Comparison of ENCODE assay signal across 14 mouse cellular contexts in the genomic region with DNA sequence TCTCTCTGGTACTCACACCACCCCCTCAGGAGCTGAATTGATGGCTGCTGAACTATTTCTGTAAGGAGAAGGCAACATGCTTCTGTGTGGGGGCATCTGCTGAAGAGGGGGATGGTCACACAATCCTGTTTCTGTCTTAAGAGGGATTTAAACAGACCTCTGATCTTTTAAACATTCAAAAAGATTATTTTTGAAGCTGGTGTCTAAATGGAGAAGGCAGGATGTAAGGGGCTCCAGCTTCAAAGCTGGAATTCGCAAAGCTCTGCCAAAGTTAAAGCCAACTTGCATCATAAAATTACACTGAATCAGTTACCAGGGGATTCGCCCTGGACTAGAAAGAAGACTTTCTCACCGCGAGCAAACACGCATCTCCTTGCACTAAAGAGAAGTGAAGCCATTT.
DNase-seq lines count a peak whose midpoint lies in the region; ATAC-seq and TF ChIP-seq lines count a peak whose summit lies in the region.
"Had no signal": no experiment of that assay in that cellular context is flagged by ENCODE, and none has a peak within 500 bp of the region (broad histone marks: within the 10 kb centered on the region; RNA-seq: fewer than 3 reads in every experiment).

No protein-coding gene starts in this region.

- peak; percentile 8 for DNase-seq in layer of hippocampus, adult 9-10 months (ENCODE audit: low spot score)
- DNase-seq in layer of hippocampus, adult 8-10 months (ENCODE audit: low spot score in 2 of 2) = no peak
- peak; percentile 60 for DNase-seq in right cerebral cortex, adult 18-20 months
- DNase-seq in right cerebral cortex, postnatal 4 days = no peak
- DNase-seq in left cerebral cortex, adult 2 months (ENCODE audit: extremely low spot score in 1 of 2, low spot score in 2 of 2) = peak in 1 of 2 experiments; percentile 28
- DNase-seq in cerebellum, postnatal 25 days = no peak
- no peak for DNase-seq in heart, postnatal 25 days (ENCODE audit: low spot score)
- DNase-seq: adrenal gland, postnatal 14 days; gastrocnemius, postnatal 36 days; liver; spleen, adult 18-20 months had no signal

- no peak for TF ChIP-seq CTCF in left cerebral cortex, adult 2 months (IDR thresholded peaks at IDR 0.05)

- H3K9me3 ChIP-seq in stomach, embryonic 16.5 days (replicated peaks; ENCODE audit: control insufficient read depth, low read length) = no peaks in the 10 kb centered on the region
- H3K9me3 ChIP-seq: forebrain, embryonic 15.5 days had no signal

- H3K4me3 ChIP-seq in left cerebral cortex, adult 2 months = no peak overlapping the region
- no peak overlapping the region for H3K4me3 ChIP-seq in stomach, embryonic 16.5 days (replicated peaks; ENCODE audit: low read length)
- H3K4me3 ChIP-seq: forebrain, embryonic 15.5 days had no signal

- no peaks in the 10 kb centered on the region for H3K27me3 ChIP-seq in stomach, embryonic 16.5 days (ENCODE audit: control insufficient read depth, insufficient read depth, low read length)
- H3K27me3 ChIP-seq: forebrain, embryonic 15.5 days had no signal

- H3K36me3 ChIP-seq in stomach, embryonic 16.5 days (ENCODE audit: control insufficient read depth, insufficient read depth, low read length) = no peaks in the 10 kb centered on the region
- H3K36me3 ChIP-seq: forebrain, embryonic 15.5 days had no signal

- H3K27ac ChIP-seq in left cerebral cortex, adult 2 months = peak overlapping the region; percentile 15; the same call in 1 of the 2 replicates
- H3K27ac ChIP-seq in stomach, embryonic 16.5 days (ENCODE audit: low read length) = no peak overlapping the region
- H3K27ac ChIP-seq: forebrain, embryonic 15.5 days had no signal

- ATAC-seq in stomach, embryonic 16.5 days (ENCODE audit: insufficient read depth, low FRiP score) = peak; percentile 56; the same call in 1 of the 2 replicates
- ATAC-seq: forebrain, embryonic 15.5 days; lung, postnatal 0 days had no signal

- H3K9ac ChIP-seq in stomach, embryonic 16.5 days (ENCODE audit: low read length) = no peak overlapping the region
- H3K9ac ChIP-seq: forebrain, embryonic 15.5 days had no signal

- H3K4me1 ChIP-seq in stomach, embryonic 16.5 days (ENCODE audit: control insufficient read depth, insufficient read depth, low read length) = no peaks in the 10 kb centered on the region
- H3K4me1 ChIP-seq: forebrain, embryonic 15.5 days had no signal

- WGBS in stomach, embryonic 16.5 days = 47% methylated on average over 5 of the region's 5 CpGs

- intact Hi-C loops in left cerebral cortex, adult 2 months (cut with DNase I) = loop anchor here (2.0 to 5.0 kb wide), 4 partner anchors 40 to 345 kb away; a partner anchor contains a TSS
- intact Hi-C loops in heart, postnatal 25 days (cut with DNase I) = loop anchor here (2.0 kb wide), 1 partner anchor 49 kb away; no protein-coding TSS in a partner anchor

- H3K4me2 ChIP-seq in stomach, embryonic 16.5 days (ENCODE audit: low read depth, low read length) = no peak overlapping the region
- H3K4me2 ChIP-seq: forebrain, embryonic 15.5 days had no signal

Comparison
In these comparisons a context has a peak if more than half of its experiments do, and no peak if none do; other contexts are left out.
1. DNase-seq: peak in layer of hippocampus, adult 9-10 months (single experiment) and right cerebral cortex, adult 18-20 months (single experiment); none in layer of hippocampus, adult 8-10 months (0 of 2), right cerebral cortex, postnatal 4 days (single experiment), cerebellum, postnatal 25 days (0 of 2) and heart, postnatal 25 days (single experiment).